Mouse (Mus musculus) MEL (cell line): ENCODE results near the gene 3110082I17Rik. TPM values are rescaled to one million over a fixed set of nuclear protein-coding genes. Genes with fewer than 3 reads are reported as not detected.

Source experiments
- DNase-seq: peaks from one replicate; pipeline ENCODE4 v3.0.0; 2011; ENCODE audit warnings: low read depth, low spot score
- H3K27ac ChIP-seq: 2 replicates; pipeline ENCODE4 v1.5.1; 2012; ENCODE audit warnings: low read depth, mild to moderate bottlenecking, control low read depth, low read length, moderate library complexity; ENCODE audit not compliant: control insufficient read depth
- H3K27me3 ChIP-seq, 2 experiments: fragments of 150-350 bp in 1 of 2; sonication (generic) in 1 of 2; 2 replicates each; pipeline ENCODE4 v1.6.1; 2012; ENCODE audit warnings: low read length in 2 of 2, mild to moderate bottlenecking in 2 of 2, improper control_type of control experiment in 1 of 2, moderate library complexity in 1 of 2; ENCODE audit not compliant: insufficient read depth in 2 of 2, control insufficient read depth in 1 of 2
- H3K36me3 ChIP-seq, 2 experiments: 2 replicates each; pipeline ENCODE4 v1.6.1; 2012 to 2014; ENCODE audit warnings: low read length in 2 of 2, improper control_type of control experiment in 1 of 2, inconsistent platforms in 1 of 2, mild to moderate bottlenecking in 1 of 2; ENCODE audit not compliant: insufficient read depth in 2 of 2, control insufficient read depth in 1 of 2
- H3K4me1 ChIP-seq, 2 experiments: fragments of 150-350 bp in 1 of 2; sonication (generic) in 1 of 2; 2 replicates each; pipeline ENCODE4 v1.6.1; 2012; ENCODE audit warnings: low read length in 2 of 2, improper control_type of control experiment in 1 of 2, mild to moderate bottlenecking in 1 of 2; ENCODE audit not compliant: insufficient read depth in 2 of 2, control insufficient read depth in 1 of 2
- H3K4me3 ChIP-seq, 2 experiments: fragments of 150-350 bp in 1 of 2; sonication (generic) in 1 of 2; 2 replicates each; pipeline ENCODE4 v1.5.1; 2012; ENCODE audit warnings: low read depth in 2 of 2, low read length in 2 of 2, mild to moderate bottlenecking in 2 of 2, moderate library complexity in 2 of 2, control low read depth in 1 of 2, improper control_type of control experiment in 1 of 2; ENCODE audit not compliant: control insufficient read depth in 1 of 2, insufficient read depth in 1 of 2
- H3K79me2 ChIP-seq: 2 replicates; pipeline ENCODE4 v1.6.1; 2012; ENCODE audit warnings: mild to moderate bottlenecking, low read length, moderate library complexity; ENCODE audit not compliant: control insufficient read depth, poor library complexity, insufficient read depth
- H3K9ac ChIP-seq: 2 replicates; pipeline ENCODE4 v1.6.1; 2012; ENCODE audit warnings: low read depth, mild to moderate bottlenecking, control low read depth, low read length, moderate library complexity; ENCODE audit not compliant: control insufficient read depth, poor library complexity, severe bottlenecking
- H3K9me3 ChIP-seq: fragments of 150-350 bp; sonication (generic); replicated peaks from 2 replicates; pipeline ENCODE4 v1.6.1; 2012; ENCODE audit warnings: mild to moderate bottlenecking, low read length, improper control_type of control experiment, moderate library complexity; ENCODE audit not compliant: insufficient read depth
- BHLHE40 ChIP-seq: IDR thresholded peaks from 2 replicates; pipeline ENCODE4 v1.6.1; 2012; ENCODE audit warnings: low read depth, mild to moderate bottlenecking, inconsistent platforms, low read length, improper control_type of control experiment, borderline replicate concordance
- CHD2 ChIP-seq: IDR thresholded peaks from 2 replicates; pipeline ENCODE4 v1.6.1; 2011; ENCODE audit warnings: low read length, improper control_type of control experiment
- E2F4 ChIP-seq: IDR thresholded peaks from 2 replicates; pipeline ENCODE4 v1.6.1; 2011; ENCODE audit warnings: low read depth, low read length, improper control_type of control experiment, borderline replicate concordance
- EP300 ChIP-seq, 2 experiments: IDR thresholded peaks; 2 replicates each; pipeline ENCODE4 v1.6.1; 2011; ENCODE audit warnings: improper control_type of control experiment in 2 of 2, low read length in 2 of 2, low read depth in 1 of 2, mild to moderate bottlenecking in 1 of 2
- ETS1 ChIP-seq: IDR thresholded peaks from 2 replicates; pipeline ENCODE4 v1.6.1; 2012; ENCODE audit warnings: low read depth, mild to moderate bottlenecking, inconsistent platforms, low read length, improper control_type of control experiment, moderate library complexity
- GATA1 ChIP-seq: IDR thresholded peaks from 2 replicates; pipeline ENCODE4 v1.6.1; 2011; ENCODE audit warnings: low read depth, low read length, improper control_type of control experiment
- HCFC1 ChIP-seq: IDR thresholded peaks from 2 replicates; pipeline ENCODE4 v1.6.1; 2012; ENCODE audit warnings: low read depth, mild to moderate bottlenecking, inconsistent platforms, low read length, improper control_type of control experiment, moderate library complexity
- JUND ChIP-seq: IDR thresholded peaks from 2 replicates; pipeline ENCODE4 v1.6.1; 2011; ENCODE audit warnings: low read depth, mild to moderate bottlenecking, improper control_type of control experiment, low read length
- KAT2A ChIP-seq: conservative IDR thresholded peaks from 2 replicates; pipeline ENCODE4 v1.6.1; 2012; ENCODE audit warnings: low read depth, low read length, improper control_type of control experiment, inconsistent platforms
- MAFK ChIP-seq: IDR thresholded peaks from 2 replicates; pipeline ENCODE4 v1.6.1; 2011; ENCODE audit warnings: low read depth, mild to moderate bottlenecking, low read length, improper control_type of control experiment, borderline replicate concordance
- MAX ChIP-seq: IDR thresholded peaks from 2 replicates; pipeline ENCODE4 v1.6.1; 2011; ENCODE audit warnings: low read length, improper control_type of control experiment
- MAZ ChIP-seq: IDR thresholded peaks from 2 replicates; pipeline ENCODE4 v1.6.1; 2012; ENCODE audit warnings: low read depth, mild to moderate bottlenecking, inconsistent platforms, low read length, improper control_type of control experiment
- MEF2A ChIP-seq: IDR thresholded peaks from 2 replicates; pipeline ENCODE4 v1.6.1; 2014; ENCODE audit warnings: low read depth, mild to moderate bottlenecking, inconsistent platforms, low read length, improper control_type of control experiment; ENCODE audit not compliant: poor library complexity, insufficient replicate concordance, severe bottlenecking; ENCODE audit errors: extremely low read depth
- MYC ChIP-seq: IDR thresholded peaks from 2 replicates; pipeline ENCODE4 v1.6.1; 2011; ENCODE audit warnings: low read depth, mild to moderate bottlenecking, low read length, improper control_type of control experiment, moderate library complexity
- NELFE ChIP-seq: IDR thresholded peaks from 2 replicates; pipeline ENCODE4 v1.6.1; 2011; ENCODE audit warnings: low read depth, low read length, improper control_type of control experiment
- NRF1 ChIP-seq: IDR thresholded peaks from 2 replicates; pipeline ENCODE4 v1.6.1; 2014; ENCODE audit warnings: low read depth, mild to moderate bottlenecking, inconsistent platforms, low read length, improper control_type of control experiment, moderate library complexity; ENCODE audit not compliant: poor library complexity, insufficient read depth, severe bottlenecking
- POLR2A ChIP-seq, 2 experiments: IDR thresholded peaks; 2 replicates each; pipeline ENCODE4 v1.6.1; 2011 to 2012; ENCODE audit warnings: low read length in 2 of 2, mild to moderate bottlenecking in 2 of 2, control low read depth in 1 of 2, improper control_type of control experiment in 1 of 2, low read depth in 1 of 2, moderate library complexity in 1 of 2; ENCODE audit not compliant: control insufficient read depth in 1 of 2, insufficient read depth in 1 of 2, poor library complexity in 1 of 2
- POLR2AphosphoS2 ChIP-seq: IDR thresholded peaks from 2 replicates; pipeline ENCODE4 v1.6.1; 2011; ENCODE audit warnings: low read length, improper control_type of control experiment
- RCOR1 ChIP-seq: IDR thresholded peaks from 2 replicates; pipeline ENCODE4 v1.6.1; 2012; ENCODE audit warnings: low read depth, mild to moderate bottlenecking, inconsistent platforms, low read length, improper control_type of control experiment
- SIN3A ChIP-seq: IDR thresholded peaks from 2 replicates; pipeline ENCODE4 v1.6.1; 2012; ENCODE audit warnings: low read length, improper control_type of control experiment, inconsistent platforms
- TAL1 ChIP-seq: IDR thresholded peaks from 2 replicates; pipeline ENCODE4 v1.6.1; 2012; ENCODE audit warnings: mild to moderate bottlenecking, inconsistent platforms, low read length, moderate library complexity, mixed read lengths
- TBP ChIP-seq: IDR thresholded peaks from 2 replicates; pipeline ENCODE4 v1.8.0; 2011; ENCODE audit warnings: low read depth, low read length, improper control_type of control experiment
- TCF12 ChIP-seq: IDR thresholded peaks from 2 replicates; pipeline ENCODE4 v1.6.1; 2014; ENCODE audit warnings: low read depth, mild to moderate bottlenecking, inconsistent platforms, low read length, improper control_type of control experiment, moderate library complexity
- UBTF ChIP-seq: IDR thresholded peaks from 2 replicates; pipeline ENCODE4 v1.6.1; 2012; ENCODE audit warnings: low read depth, mild to moderate bottlenecking, inconsistent platforms, low read length, improper control_type of control experiment, moderate library complexity, borderline replicate concordance; ENCODE audit not compliant: insufficient read depth
- USF1 ChIP-seq: IDR thresholded peaks from 2 replicates; pipeline ENCODE4 v1.6.1; 2014; ENCODE audit warnings: low read depth, mild to moderate bottlenecking, inconsistent platforms, low read length, improper control_type of control experiment, moderate library complexity
- USF2 ChIP-seq, 2 experiments: IDR thresholded peaks; 2 replicates each; pipeline ENCODE4 v1.6.1; 2011 to 2012; ENCODE audit warnings: improper control_type of control experiment in 2 of 2, low read length in 2 of 2, borderline replicate concordance in 1 of 2, inconsistent platforms in 1 of 2, low read depth in 1 of 2, mild to moderate bottlenecking in 1 of 2; ENCODE audit not compliant: insufficient read depth in 1 of 2
- ZC3H11A ChIP-seq: IDR thresholded peaks from 2 replicates; pipeline ENCODE4 v1.6.1; 2012; ENCODE audit warnings: low read depth, mild to moderate bottlenecking, inconsistent platforms, low read length, improper control_type of control experiment
- ZMIZ1 ChIP-seq: IDR thresholded peaks from 2 replicates; pipeline ENCODE4 v1.6.1; 2012; ENCODE audit warnings: low read depth, mild to moderate bottlenecking, inconsistent platforms, low read length, improper control_type of control experiment, moderate library complexity
- polyA plus RNA-seq, 2 experiments: library from polyadenylated mRNA; stranded (reverse) in 1 of 2; unstranded in 1 of 2; fragments of >175 nt in 1 of 2; fragments of >200 nt in 1 of 2; gene quantifications; 2 replicates each; pipeline versions ENCODE4 v1.2.1 to v1.2.4; 2012; ENCODE audit warnings: low replicate concordance in 2 of 2, low read depth in 1 of 2; ENCODE audit not compliant: insufficient read length in 2 of 2, insufficient read depth in 1 of 2, missing spikeins in 1 of 2
- total RNA-seq: library from RNA; depleted of rRNA; stranded (reverse); fragments of 300-350 nt; gene quantifications from 2 replicates; pipeline ENCODE4 v1.2.3, GENCODE M21; 2012

3110082I17Rik gene
- total and polyA plus RNA-seq, 3 experiments = 58.1 to 79.5 TPM; not detected in 1

DNA sequence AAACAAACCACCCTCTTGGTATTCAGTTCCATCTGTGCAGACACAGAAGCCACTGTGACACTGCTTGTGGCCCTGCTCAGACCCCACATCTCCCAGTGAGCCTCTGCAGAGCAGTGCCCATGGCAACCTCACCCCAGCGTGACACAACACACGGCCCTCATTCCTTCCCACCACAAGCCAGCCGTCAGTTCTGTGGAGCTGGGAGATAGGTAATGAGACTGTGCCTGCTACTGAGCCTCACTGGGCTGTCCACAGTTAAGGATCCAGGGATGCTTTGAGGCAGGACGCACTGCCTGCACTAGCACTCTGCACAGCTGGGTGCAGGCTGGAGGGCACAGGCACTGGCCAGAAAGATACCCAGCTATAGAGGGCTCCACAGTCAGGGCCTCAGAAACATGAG lies 10.4 kb downstream of the 3110082I17Rik start:
- H3K27ac ChIP-seq = no peak overlapping the region
- no peak for DNase-seq
- no peaks in the 10 kb centered on the region for H3K4me1 ChIP-seq
- H3K9ac ChIP-seq = no peak overlapping the region
- H3K27me3 ChIP-seq = no peaks in the 10 kb centered on the region
- TF ChIP-seq CHD2 = no peak
- no peak for TF ChIP-seq POLR2AphosphoS2
- TF ChIP-seq RCOR1 = no peak
- no peak for TF ChIP-seq MAX
- TF ChIP-seq MYC = no peak
- TF ChIP-seq SIN3A = no peak
- no peak for TF ChIP-seq ETS1
- no peak for TF ChIP-seq ZC3H11A
- TF ChIP-seq MAZ = no peak
- no peak for TF ChIP-seq MEF2A
- TF ChIP-seq ZMIZ1 = no peak
- TF ChIP-seq NELFE = no peak
- no peak for TF ChIP-seq NRF1
- no peak for TF ChIP-seq USF2 (IDR thresholded peaks at IDR 0.05; ENCODE audit: borderline replicate concordance in 1 of 2, insufficient read depth in 1 of 2, low read depth in 1 of 2, low read length in 2 of 2)
- TF ChIP-seq MAFK = no peak
- TF ChIP-seq TAL1 = no peak
- TF ChIP-seq JUND = no peak
- TF ChIP-seq TCF12 = no peak
- TF ChIP-seq BHLHE40 = no peak
- no peaks in the 10 kb centered on the region for H3K9me3 ChIP-seq
- no peaks in the 10 kb centered on the region; a peak in 1 of 4 replicates for H3K36me3 ChIP-seq
- no peaks in the 10 kb centered on the region; the same call in none of the 2 replicates for H3K79me2 ChIP-seq
- H3K4me3 ChIP-seq = no peak overlapping the region

GRCm38 (mm10) chr5:139449161-139449791 lies 11.1 kb downstream of the 3110082I17Rik start:
- no peak overlapping the region for H3K4me3 ChIP-seq
- DNase-seq = no peak
- H3K27me3 ChIP-seq = no peaks in the 10 kb centered on the region
- H3K9ac ChIP-seq = no peak overlapping the region
- no peaks in the 10 kb centered on the region for H3K9me3 ChIP-seq
- no peaks in the 10 kb centered on the region for H3K36me3 ChIP-seq
- TF ChIP-seq ZMIZ1 (no peak), MAX (no peak), NRF1 (no peak), E2F4 (no peak), USF1 (no peak), UBTF (no peak), MEF2A (no peak), ETS1 (no peak), MAZ (no peak), EP300 (IDR thresholded peaks at IDR 0.05; ENCODE audit: low read depth in 1 of 2, low read length in 2 of 2) (no peak), TBP (no peak), KAT2A (no peak), NELFE (no peak), RCOR1 (no peak), GATA1 (no peak), HCFC1 (no peak), POLR2A (IDR thresholded peaks at IDR 0.05; ENCODE audit: control insufficient read depth in 1 of 2, insufficient read depth in 1 of 2, low read depth in 1 of 2, low read length in 2 of 2, poor library complexity in 1 of 2) (no peak), BHLHE40 (no peak), MAFK (no peak)
- H3K27ac ChIP-seq = no peak overlapping the region
- no peaks in the 10 kb centered on the region for H3K4me1 ChIP-seq
- no peaks in the 10 kb centered on the region; the same call in none of the 2 replicates for H3K79me2 ChIP-seq
